Mouse (Mus musculus) gastrocnemius, adult 18-20 months (tissue): Measurements from ENCODE around the gene Angptl4. TPM values are rescaled to one million over a fixed set of nuclear protein-coding genes. Genes with fewer than 3 reads are reported as not detected.
"Not testable (repeated sequence)": the region's sequence is repeated elsewhere in the genome, so short reads cannot be mapped to it uniquely, and the experiment has no call there.

Experiments
- DNase-seq: peaks from one replicate; pipeline ENCODE4 v3.0.0; 2021; ENCODE audit warnings: low spot score
- total RNA-seq, 2 experiments: library from RNA; stranded (reverse); gene quantifications; 2 replicates each; pipeline ENCODE4 v1.2.3; 2021

The Angptl4 gene
- total RNA-seq, 2 experiments from 2014 or later: 4.3 to 6.6 TPM

DNA sequence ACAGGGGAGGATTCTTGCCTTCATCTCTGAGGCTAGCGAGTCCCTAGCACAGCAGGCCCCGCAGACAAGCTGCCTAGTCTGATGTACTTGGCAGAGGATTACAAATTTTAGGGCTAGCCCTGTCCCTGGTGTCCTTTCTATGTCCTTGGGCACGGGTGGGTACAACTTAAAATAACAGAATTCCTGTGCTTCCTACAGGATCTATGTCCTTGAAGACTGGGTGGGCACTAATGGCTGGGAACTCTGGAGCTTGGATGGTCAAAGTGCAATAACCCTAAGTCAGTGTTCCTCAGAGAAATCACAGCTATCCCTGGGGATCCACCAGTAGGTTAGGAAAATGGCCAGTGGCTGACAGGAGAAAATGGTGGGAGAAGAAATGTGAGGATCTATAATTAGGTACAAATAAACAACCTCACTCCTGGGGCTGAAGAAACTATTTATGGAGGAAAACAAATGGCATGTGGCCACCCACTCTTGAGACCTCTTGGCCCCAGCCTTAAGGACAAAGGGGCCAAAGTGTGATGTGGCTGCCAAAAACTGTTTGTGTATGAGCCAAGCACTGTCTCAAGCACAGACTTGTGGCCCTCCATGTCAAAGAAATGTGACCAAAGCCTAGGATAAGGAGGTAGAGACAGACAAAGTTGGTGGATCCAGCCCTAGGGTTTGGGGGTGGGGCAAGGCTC, 25.4 kb downstream of the Angptl4 start:
- DNase-seq: peak; percentile 67

DNA sequence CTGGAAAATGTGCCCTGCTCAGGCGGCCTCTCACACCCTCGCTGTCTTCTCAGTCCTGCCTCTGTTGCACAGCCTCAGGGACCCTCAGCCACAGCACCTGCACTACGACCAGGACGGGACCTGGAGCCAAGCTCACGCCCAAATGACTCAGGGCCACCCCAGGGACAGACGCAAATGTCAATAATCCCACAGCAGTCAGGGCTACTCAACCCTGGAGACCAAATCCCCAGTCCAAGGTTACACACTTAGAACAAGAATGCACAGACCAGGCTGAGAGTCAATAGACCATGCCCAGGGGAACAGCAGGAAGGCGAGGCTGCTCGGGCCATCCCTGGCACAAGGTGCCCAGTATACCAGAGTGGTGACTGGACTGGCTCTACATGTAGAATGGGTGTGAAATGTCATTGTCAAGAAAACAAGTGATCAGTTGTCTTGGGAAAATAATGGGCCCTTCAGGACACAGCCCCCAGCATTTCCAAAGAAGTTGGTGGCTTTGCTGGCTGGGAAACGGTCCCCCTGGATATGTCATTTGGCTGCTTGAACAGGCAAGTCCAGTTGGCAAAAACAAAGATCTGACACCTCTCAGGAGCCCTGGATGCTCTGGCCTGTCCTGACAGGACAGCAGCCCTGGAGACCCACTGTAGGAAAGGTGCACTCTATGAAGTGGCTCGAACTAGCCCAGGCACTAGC, 26.1 kb downstream of the Angptl4 start:
- no peak for DNase-seq

DNA sequence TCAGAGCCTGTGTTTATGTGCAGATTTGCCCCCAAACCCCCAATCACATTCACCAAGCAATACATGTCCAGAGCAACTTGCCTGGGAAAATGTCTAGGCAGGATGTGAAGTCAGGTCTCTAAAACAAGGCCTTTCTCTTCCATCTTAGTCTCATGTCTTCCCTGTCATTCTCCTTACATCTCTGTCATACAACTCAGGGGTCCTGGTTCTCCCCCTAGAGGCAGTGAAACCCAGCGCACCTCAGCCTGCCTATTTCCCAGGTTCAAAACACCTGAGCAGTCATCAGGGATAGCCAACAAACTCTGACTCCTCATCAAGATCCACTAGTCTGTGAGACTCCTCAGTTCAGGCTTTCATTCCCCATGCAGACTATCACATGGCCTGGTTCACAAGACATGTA, 27.0 kb downstream of the Angptl4 start:
- no peak for DNase-seq

DNA sequence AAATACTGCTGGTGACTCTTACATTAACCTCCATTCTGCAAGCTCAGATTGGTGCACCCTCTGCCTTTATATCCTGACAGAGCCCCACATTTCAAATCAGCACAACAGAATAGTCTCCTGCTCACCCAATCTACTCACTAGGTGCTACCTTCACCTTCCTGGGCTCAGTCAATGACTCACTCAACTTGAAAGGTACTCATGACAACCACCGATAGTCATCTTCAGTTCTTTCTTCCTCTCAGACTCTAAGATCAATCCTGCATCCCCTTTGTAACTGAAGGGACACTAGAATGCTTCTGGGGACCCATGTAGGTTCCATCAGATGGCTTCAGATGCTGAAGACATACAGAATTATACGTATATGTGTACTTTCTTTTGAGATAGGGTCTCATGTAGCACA, 29.3 kb downstream of the Angptl4 start:
- DNase-seq: no peak

DNA sequence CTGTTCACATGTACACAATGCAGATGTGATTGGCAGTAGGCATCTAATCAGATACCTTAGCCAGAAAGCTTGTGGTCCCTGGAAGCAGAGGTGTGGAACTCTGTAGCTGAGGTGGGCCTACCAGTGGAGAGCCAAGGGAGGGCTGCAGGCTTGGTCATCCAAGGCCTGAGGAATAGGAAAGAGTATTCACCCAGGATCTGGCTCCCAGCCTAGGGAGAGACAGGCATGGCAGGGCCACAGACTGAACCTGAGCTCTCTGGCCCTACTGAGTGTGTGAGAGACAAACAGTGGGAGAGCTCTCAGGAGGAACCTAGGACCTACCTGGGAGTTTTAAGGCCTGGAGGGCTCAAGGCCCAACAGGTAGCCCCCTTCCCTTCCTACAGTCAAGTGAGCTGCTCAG, 30.4 kb downstream of the Angptl4 start:
- DNase-seq: no peak

DNA sequence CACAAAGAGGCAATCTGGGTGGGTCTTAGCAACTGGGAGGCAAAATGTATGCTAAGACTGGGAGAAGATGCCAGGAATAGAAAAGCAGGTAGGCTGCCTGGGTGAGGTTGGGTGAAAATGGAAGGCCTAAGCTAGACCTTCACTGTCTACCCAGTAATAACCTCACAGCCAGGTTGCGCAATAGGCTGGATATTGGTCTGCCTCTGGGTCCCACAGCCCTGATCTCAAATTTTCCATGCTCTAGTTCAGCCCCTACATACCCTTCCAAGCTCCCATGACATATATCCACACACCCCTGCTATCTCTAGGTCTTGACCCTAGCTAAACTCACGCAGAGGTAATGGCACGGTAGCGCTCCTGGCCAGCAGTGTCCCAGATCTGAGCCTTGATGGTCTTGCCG, 32.2 kb downstream of the Angptl4 start:
- no peak for DNase-seq

DNA sequence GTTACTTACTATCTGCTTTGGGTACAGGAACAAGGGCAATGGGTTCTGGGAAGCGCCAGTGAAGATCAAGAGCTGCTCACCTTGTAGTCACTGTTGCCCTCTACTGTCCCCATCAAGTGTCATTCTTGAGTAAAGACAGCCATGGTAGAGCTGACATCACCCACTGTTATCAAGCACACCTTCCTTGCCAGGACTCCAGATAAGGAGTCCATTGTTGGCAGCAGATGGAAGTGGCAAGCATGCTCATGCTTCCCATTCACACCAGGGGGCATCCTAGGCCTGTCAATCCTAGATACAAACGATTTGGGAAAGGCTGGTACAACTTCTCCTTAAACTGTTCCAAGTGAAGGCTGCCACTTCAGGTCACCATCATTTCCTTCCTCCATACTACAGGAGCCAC, 35.6 kb downstream of the Angptl4 start:
- DNase-seq: peak; percentile 42

DNA sequence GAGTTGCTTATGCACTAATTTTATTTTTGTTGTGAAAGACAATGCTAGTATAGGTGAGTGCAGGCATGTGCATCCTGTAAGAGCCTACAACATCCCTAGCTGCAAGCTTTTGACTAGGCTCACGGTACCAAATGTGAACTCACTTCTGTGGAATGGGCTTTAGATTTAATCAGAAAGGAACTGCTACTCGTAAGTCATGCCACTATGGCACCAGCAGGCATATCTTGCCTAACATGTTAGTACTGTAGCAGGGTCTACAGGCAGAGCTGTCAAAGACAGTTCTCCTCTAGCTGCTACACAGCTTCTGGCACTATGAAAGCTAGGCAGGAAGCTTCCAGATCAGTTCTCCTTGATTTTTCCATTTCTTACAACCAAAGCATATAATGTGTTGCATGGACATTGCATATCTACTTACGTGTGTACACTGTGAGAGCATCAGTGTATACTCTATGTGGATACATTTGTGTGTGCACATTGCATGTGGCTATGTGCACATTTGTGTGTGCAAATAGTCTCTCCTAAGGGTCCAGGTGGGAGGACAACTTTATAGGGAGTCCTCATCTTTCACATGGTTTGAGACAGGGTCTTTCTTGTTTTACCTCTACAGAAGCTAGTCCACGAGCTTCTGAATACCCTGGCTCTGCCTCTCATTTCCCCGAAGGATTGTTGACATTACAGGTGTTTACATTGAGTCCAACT, 36.8 kb downstream of the Angptl4 start:
- DNase-seq: no peak

DNA sequence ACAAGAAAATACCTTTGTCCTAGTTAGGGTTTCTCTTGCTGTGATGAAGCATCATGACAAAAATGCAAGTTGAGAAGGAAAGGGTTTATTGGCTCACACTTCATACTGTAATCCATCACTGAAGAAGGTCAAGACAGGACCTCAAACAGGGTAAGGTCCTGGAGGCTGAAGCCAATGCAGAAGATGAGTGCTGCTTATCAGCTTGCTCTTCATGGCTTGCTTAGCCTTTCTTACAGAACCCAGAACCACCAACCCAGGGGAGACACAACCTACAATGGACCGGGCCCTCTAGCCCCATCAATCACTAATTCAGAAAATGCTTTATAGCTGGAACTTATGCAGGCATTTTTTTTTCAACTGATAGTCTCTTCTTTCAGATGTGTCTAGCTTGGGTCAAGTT, 39.2 kb downstream of the Angptl4 start:
- no peak for DNase-seq

DNA sequence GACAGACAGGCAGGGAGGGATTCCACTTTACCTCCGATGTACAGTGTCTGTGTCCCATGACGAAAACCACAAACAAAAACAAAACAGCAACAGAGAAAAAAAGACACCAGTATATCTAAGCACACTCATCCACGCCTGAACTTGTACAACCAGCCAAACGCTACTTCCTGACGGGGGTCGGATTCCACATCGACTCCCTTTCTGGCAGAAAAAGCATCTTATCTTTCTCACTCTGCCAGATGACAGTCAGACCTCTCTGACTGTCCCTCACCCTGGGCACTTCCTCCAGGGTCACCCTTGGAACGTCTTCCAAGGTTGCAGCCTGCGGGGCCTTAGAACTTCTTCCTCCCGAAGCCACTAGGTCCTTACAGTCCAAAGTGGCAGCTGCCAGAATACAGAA, 48.1 kb downstream of the Angptl4 start:
- DNase-seq: not testable (repeated sequence)

DNA sequence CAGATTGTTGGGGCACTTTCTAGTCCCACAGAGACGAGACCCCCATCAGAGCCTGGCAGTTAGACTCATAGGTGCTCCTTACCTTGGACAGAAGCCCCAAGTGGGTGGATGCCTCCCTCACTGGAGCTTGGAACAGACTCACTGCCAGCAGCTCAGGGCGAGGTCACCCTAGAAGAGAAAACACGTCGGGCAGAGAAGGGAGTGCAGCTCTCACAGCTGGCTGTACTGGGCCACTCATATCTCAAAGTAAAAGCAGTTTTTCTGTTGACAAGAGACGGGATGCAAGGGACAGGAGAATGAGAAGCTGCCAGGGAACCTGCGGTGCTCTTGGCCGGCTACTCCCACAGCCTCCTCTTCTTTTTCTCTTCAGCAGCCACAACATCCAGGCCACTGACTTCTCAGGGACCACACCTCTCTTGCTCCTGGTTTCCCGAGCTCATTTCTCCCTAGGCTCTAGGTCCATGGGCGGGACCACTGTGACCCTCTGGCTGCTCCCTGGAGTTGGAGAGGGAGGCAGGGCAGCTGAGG, 49.0 kb downstream of the Angptl4 start:
- not testable (repeated sequence) for DNase-seq

DNA sequence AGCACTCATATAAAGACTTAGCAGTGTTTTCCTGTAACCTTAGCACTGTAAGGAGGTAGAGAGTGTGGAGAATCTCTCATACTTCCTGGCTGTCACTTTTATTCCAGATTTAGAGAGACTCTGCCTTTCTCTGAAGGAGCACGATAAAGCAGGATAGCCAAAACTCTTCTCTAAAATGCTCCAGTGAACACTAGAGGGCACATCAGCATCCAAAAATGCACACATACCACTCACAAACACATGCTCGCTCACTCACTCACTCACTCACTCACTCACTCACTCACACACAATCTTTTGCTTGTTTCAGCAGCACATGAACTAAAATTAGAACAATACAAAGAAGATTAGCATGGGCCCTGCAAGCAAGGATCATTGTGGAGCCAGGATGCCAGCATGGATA, 52.4 kb downstream of the Angptl4 start:
- DNase-seq: no peak

DNA sequence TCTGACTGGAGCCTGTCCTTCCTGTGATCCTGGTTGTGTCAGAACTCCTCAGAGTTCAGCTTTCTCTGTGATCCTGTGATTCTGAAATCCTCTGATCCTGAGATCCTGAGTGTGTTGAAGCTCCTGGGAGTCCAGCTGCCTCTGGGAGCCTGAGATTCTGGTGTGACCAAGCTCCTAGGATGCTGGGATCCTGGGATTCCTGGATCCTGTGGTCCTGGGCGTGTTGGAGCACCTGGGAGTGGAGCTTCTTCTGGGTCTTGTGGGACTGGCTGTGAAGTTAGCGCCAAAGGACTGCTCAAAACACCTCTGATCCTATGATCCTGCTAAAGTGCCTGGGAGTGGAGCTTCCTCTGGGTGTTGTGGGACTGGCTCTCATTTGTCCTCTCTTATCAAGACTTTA, 53.2 kb downstream of the Angptl4 start:
- DNase-seq: no peak

Other genes starting within 250 kb of the Angptl4 start
- gene Myo1f, start 226.1 kb downstream of the Angptl4 start, total RNA-seq: under 1 TPM; 0.76 to 0.94 TPM
- 1 to 10 TPM; 6.1 to 6.3 TPM for gene Zfp414, start 152.7 kb downstream of the Angptl4 start, total RNA-seq
- under 1 TPM in 1 of 2 experiments, not detected in 1; 0.17 TPM for gene Pram1, start 143.8 kb downstream of the Angptl4 start, total RNA-seq
- 10 to 100 TPM; 62.1 to 74.1 TPM for gene Hnrnpm, start 95.0 kb downstream of the Angptl4 start, total RNA-seq
- gene March2, start 63.2 kb downstream of the Angptl4 start, total RNA-seq: 10 to 100 TPM; 87.2 to 90.6 TPM
- 100 to 1,000 TPM; 138 to 142 TPM for gene Rab11b, start 21.3 kb downstream of the Angptl4 start, total RNA-seq
- gene Kank3, start 28.7 kb upstream of the Angptl4 start, total RNA-seq: 10 to 100 TPM; 13.4 to 16.6 TPM
- 100 to 1,000 TPM; 586 to 627 TPM for gene Rps28, start 42.7 kb upstream of the Angptl4 start, total RNA-seq
- gene Ndufa7, start 42.7 kb upstream of the Angptl4 start, total RNA-seq: 100 to 1,000 TPM; 375 to 377 TPM
- gene Cd320, start 61.3 kb upstream of the Angptl4 start, total RNA-seq: 10 to 100 TPM; 14.8 to 15.2 TPM
- not detected for gene Gm7029, start 92.0 kb upstream of the Angptl4 start, total RNA-seq
- under 1 TPM in 1 of 2 experiments, not detected in 1; 0.34 TPM for gene Kifc1, start 108.8 kb upstream of the Angptl4 start, total RNA-seq
- not detected for gene Platr17, start 123.3 kb upstream of the Angptl4 start, total RNA-seq
- 10 to 100 TPM; 12.0 to 13.7 TPM for gene Daxx, start 127.6 kb upstream of the Angptl4 start, total RNA-seq
- 10 to 100 TPM; 30.2 to 31.7 TPM for gene Tapbp, start 134.1 kb upstream of the Angptl4 start, total RNA-seq
- gene Zbtb22, start 134.1 kb upstream of the Angptl4 start, total RNA-seq: 10 to 100 TPM; 14.2 to 16.4 TPM
- 10 to 100 TPM; 26.4 to 31.9 TPM for gene Rgl2, start 147.7 kb upstream of the Angptl4 start, total RNA-seq
- 10 to 100 TPM; 64.8 to 68.8 TPM for gene Pfdn6, start 158.5 kb upstream of the Angptl4 start, total RNA-seq
- gene Wdr46, start 158.8 kb upstream of the Angptl4 start, total RNA-seq: 1 to 10 TPM; 8.7 to 8.8 TPM
- gene B3galt4, start 169.7 kb upstream of the Angptl4 start, total RNA-seq: 1 to 10 TPM; 1.5 to 1.7 TPM
- 10 to 100 TPM; 29.6 to 33.5 TPM for gene Vps52, start 174.0 kb upstream of the Angptl4 start, total RNA-seq
- 100 to 1,000 TPM; 367 to 381 TPM for gene Rps18, start 174.2 kb upstream of the Angptl4 start, total RNA-seq
- gene H2-K1, start 218.5 kb upstream of the Angptl4 start, total RNA-seq: 10 to 100 TPM; 47.2 to 57.7 TPM
- 10 to 100 TPM; 12.5 to 13.5 TPM for gene Ring1, start 242.8 kb upstream of the Angptl4 start, total RNA-seq
- 10 to 100 TPM; 80.3 to 82.1 TPM for gene H2-Ke6, start 246.2 kb upstream of the Angptl4 start, total RNA-seq
- 10 to 100 TPM; 41.0 to 50.2 TPM for gene Slc39a7, start 249.9 kb upstream of the Angptl4 start, total RNA-seq
- 10 to 100 TPM; 34.9 to 37.0 TPM for gene Rxrb, start 250.0 kb upstream of the Angptl4 start, total RNA-seq